Mouse (Mus musculus) lung, embryonic 15.5 days (tissue): ENCODE measurements around the gene 4930402K13Rik. TPM values are rescaled to one million over a fixed set of nuclear protein-coding genes. Genes with fewer than 3 reads are reported as not detected.

Experiments
- polyA plus RNA-seq: library from polyadenylated mRNA; unstranded; fragments of >200 nt; fragmentation: Nextera tagmentation; extraction: Ambion mirVana; gene quantifications from 2 replicates; pipeline ENCODE4 v1.2.1, GENCODE M21; 2015

Gene 4930402K13Rik
- polyA plus RNA-seq, 1 experiment from 2014 or later, result not detected

Other genes with a start within 250 kb of the 4930402K13Rik start
- gene Gm5751, start 230.3 kb upstream of the 4930402K13Rik start, polyA plus RNA-seq, result not detected in 2 replicates
- 5.1 and 5.3 TPM in 2 replicates for gene B630019K06Rik, start 212.2 kb upstream of the 4930402K13Rik start, polyA plus RNA-seq
- not detected in 2 replicates for gene Fthl17b, start 141.6 kb upstream of the 4930402K13Rik start, polyA plus RNA-seq
- not detected in 2 replicates for gene Fthl17c, start 128.0 kb upstream of the 4930402K13Rik start, polyA plus RNA-seq
- not detected in 2 replicates for gene Fthl17d, start 117.8 kb upstream of the 4930402K13Rik start, polyA plus RNA-seq
- not detected in 2 replicates for gene Fthl17e, start 71.1 kb upstream of the 4930402K13Rik start, polyA plus RNA-seq
- gene Fthl17f, start 41.5 kb upstream of the 4930402K13Rik start, polyA plus RNA-seq, result not detected in 2 replicates
- 1.1 and 1.2 TPM in 2 replicates for gene Lancl3, start 95.3 kb downstream of the 4930402K13Rik start, polyA plus RNA-seq
- gene Gm14862, start 152.3 kb downstream of the 4930402K13Rik start, polyA plus RNA-seq, result not detected in 2 replicates
- gene Xk, start 168.2 kb downstream of the 4930402K13Rik start, polyA plus RNA-seq, result 2.3 and 2.4 TPM in 2 replicates
- gene H2al1m, start 179.2 kb downstream of the 4930402K13Rik start, polyA plus RNA-seq, result not detected in 2 replicates
- gene H2al1k, start 246.1 kb downstream of the 4930402K13Rik start, polyA plus RNA-seq, result not detected in 2 replicates